Mouse (Mus musculus): ENCODE measurements around the gene Ces3a. TPM values are rescaled to one million over a fixed set of nuclear protein-coding genes. Genes with fewer than 3 reads are reported as not detected.
"Not testable (repeated sequence)": the region's sequence is repeated elsewhere in the genome, so short reads cannot be mapped to it uniquely, and the experiment has no call there.

Gene Ces3a
- total RNA-seq, 2 experiments from 2014 or later = 0.57 TPM; not detected in 1

- no peak for DNase-seq (ENCODE audit: low spot score)
Measured at GRCm38 (mm10) chr8:105093992-105094391, 45.6 kb downstream of the Ces3a start.

GRCm38 (mm10) chr8:105102101-105102785 is 53.8 kb downstream of the Ces3a start:
- DNase-seq (ENCODE audit: low spot score) = not testable (repeated sequence)

GRCm38 (mm10) chr8:105103701-105104100 is 55.3 kb downstream of the Ces3a start:
- not testable (repeated sequence) for DNase-seq (ENCODE audit: low spot score)

GRCm38 (mm10) chr8:105104220-105104619 is 55.8 kb downstream of the Ces3a start:
- no peak for DNase-seq (ENCODE audit: low spot score)

Other genes with a start within 250 kb of the Ces3a start
- gene Ces2b, start 217.0 kb upstream of the Ces3a start, total RNA-seq (2021) = under 1 TPM; 0.14 to 0.19 TPM
- gene Ces2c, start 201.5 kb upstream of the Ces3a start, total RNA-seq (2021) = under 1 TPM; 0.34 to 0.62 TPM
- under 1 TPM in 1 of 2 experiments, not detected in 1; 0.19 TPM for gene Ces2e, start 122.3 kb upstream of the Ces3a start, total RNA-seq (2021)
- not detected for gene Ces2f, start 101.2 kb upstream of the Ces3a start, total RNA-seq (2021)
- gene Ces2g, start 86.9 kb upstream of the Ces3a start, total RNA-seq (2021) = under 1 TPM; 0.40 to 0.50 TPM
- gene Ces2h, start 47.7 kb upstream of the Ces3a start, total RNA-seq (2021) = not detected
- under 1 TPM in 1 of 2 experiments, not detected in 1; 0.12 TPM for gene Ces3b, start 35.2 kb downstream of the Ces3a start, total RNA-seq (2021)
- gene Ces4a, start 83.2 kb downstream of the Ces3a start, total RNA-seq (2021) = not detected
- 10 to 100 TPM; 80.3 to 88.8 TPM for gene Cbfb, start 122.1 kb downstream of the Ces3a start, total RNA-seq (2021)
- gene D230025D16Rik, start 176.5 kb downstream of the Ces3a start, total RNA-seq (2021) = 10 to 100 TPM; 39.5 to 47.6 TPM
- 1 to 10 TPM; 1.3 to 1.9 TPM for gene B3gnt9, start 206.6 kb downstream of the Ces3a start, total RNA-seq (2021)
- 1 to 10 TPM; 2.8 to 3.3 TPM for gene Tradd, start 216.0 kb downstream of the Ces3a start, total RNA-seq (2021)
- gene Fbxl8, start 216.0 kb downstream of the Ces3a start, total RNA-seq (2021) = under 1 TPM; 0.55 to 0.71 TPM
- 10 to 100 TPM in 1 of 2 experiments, 1 to 10 TPM in 1; 9.8 to 11.1 TPM for gene Hsf4, start 221.2 kb downstream of the Ces3a start, total RNA-seq (2021)
- 10 to 100 TPM; 32.7 to 38.9 TPM for gene Nol3, start 227.5 kb downstream of the Ces3a start, total RNA-seq (2021)
- gene 4931428F04Rik, start 241.3 kb downstream of the Ces3a start, total RNA-seq (2021) = under 1 TPM; 0.53 to 0.74 TPM
- 1 to 10 TPM in 1 of 2 experiments, under 1 TPM in 1; 0.85 to 1.3 TPM for gene Exoc3l, start 247.5 kb downstream of the Ces3a start, total RNA-seq (2021)
- gene E2f4, start 249.1 kb downstream of the Ces3a start, total RNA-seq (2021) = 10 to 100 TPM; 31.2 to 31.7 TPM

Measured in gastrocnemius, adult 18-20 months (tissue).